Mouse (Mus musculus) ES-Bruce4 (cell line): ENCODE measurements around the gene Ntm.

ENCODE experiments used
- CTCF ChIP-seq: IDR thresholded peaks from one replicate; pipeline ENCODE4 v1.8.1; 2011; ENCODE audit warnings: low read depth, low read length
- POLR2A ChIP-seq: IDR thresholded peaks from one replicate; pipeline ENCODE4 v1.8.1; 2011; ENCODE audit warnings: low read length; ENCODE audit not compliant: insufficient read depth

DNA sequence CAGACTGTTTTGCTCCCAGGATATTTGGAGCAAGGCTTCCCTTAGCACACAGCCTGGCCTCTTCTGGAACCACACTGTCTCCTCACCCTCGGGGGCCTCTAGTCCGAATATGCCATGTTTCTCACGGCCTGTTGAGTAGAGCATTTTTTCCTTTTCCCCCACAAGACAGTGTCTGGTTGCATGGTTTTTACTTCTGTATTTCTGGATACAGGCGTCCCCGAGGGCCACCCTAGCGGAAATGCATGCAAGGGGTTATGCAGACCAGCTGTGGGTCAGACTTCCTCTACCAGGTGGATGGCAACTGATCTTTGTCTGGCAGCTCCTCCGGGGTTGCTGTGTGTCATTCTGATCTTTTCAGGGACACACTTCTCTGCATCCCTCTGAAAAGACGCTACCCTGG lies 315.2 kb downstream of the Ntm start:
- TF ChIP-seq POLR2A (no peak), CTCF (no peak)
